Mouse (Mus musculus): ENCODE measurements around the gene Dennd1b.

Gene Dennd1b

DNA sequence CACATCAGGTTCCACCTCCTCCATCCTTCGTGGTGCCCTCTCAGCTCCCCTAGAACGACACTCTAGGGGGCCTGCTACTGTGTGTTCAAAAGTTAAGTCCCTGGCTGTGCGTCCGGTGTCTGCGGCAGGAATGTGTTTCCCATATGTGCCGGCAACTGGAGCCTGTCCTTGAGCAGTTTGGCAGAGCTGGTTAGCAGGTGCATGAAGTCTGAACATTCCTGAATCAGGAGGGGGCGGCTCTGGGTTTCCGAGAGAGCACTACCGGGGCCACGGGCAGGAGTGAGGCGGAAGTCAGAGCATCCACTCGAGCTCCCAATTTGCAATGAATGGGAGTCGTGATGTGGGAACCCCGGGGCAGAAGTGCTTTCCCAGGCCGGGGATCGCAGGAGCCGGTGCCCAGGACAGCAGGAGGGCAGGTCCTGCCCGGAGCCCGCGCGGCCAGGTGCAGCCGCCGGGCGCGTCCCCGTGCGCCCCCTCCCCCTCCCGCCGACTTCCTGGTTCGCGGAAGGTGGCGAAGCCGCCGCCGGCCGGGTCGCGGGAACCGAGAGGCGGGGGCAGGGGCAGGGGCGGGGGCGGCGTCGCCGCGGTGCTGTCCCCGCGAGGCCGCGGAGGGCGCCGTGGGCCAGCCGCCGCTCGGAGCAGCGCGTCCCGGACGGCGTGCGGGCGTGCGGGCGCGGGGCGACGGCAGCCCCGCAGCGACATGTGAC, at the start of gene Dennd1b:
Dennd1b (plus strand) TSS at position 275 of the 707 bp plus-strand sequence.
- peak; percentile 75 for DNase-seq

DNA sequence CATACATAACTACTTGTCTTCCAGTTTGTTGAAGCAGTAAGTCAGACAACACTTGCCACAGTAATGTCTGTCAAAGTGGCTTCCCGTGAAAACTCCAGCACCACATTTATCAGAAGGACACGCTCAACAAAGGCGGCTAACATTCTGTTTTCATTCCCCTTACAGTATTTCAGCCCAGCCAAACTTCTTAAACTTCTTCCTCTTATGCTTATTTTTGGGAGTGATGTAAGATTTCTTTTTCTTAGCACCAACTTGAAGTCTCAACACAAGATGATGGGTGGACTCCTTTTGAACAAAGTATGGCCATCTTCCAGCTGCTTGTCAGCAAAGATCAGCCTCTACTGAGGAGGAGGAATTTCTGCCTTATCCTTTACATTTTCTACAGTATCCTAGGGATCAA, 47.6 kb upstream of the Dennd1b start:
- DNase-seq: no peak

DNA sequence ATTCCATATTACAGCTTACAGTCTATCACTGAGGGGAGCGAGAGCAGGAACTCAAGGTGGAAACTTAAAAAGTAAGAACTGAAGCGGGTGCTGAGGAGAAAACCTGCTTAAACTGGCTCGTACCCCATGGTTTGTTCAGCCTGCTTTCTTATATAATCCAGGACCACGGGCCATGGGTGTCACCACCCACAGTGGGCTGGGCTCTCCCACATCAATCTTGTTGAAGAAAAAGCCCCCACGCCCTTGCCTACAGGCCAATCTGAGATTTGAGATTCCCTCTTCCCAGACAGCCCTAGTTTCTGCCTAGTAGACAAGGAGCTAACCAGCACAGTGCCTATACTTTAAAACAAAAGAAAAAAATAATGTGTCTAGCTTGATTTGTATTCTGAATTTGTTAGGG, 43.6 kb upstream of the Dennd1b start:
- no peak for DNase-seq

DNA sequence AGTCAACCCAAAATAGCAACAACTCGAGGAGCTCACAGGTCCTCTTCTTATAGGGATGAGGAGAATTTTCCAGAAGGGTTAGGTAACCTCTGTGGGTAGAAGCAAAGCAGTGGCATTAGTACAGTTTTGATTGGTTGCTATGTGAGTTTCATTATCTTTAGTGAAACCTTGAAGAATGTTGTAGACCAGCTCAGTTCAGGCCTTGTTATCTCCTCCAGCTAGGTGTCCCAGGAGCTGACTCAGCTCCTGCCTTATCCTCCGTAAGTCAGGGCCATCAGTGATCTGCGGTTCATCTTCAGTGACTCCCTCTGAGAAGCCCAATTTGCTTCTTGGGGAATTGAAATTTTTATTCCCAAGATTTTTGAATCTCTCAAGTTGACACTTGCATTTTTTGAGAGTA, 43.2 kb upstream of the Dennd1b start:
- DNase-seq: no peak

DNA sequence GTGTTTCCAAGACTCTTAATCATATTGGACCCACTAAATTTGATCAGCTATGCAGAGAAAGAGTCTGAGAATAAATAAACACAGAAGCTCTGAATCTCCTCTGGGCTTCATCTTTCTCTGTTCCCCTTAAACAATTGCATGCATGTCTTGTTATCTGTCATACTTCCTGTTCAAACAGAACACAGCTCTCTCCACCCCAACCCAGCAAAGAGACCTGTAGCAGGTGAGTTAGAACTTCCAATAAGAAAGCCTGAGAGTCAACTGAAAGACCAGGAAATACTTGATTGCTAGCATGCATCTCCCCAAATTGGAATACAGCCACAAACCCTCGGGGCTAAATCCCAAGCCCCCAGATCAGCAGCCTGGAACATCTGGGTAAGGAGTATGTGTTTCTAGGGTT, 42.4 kb upstream of the Dennd1b start:
- DNase-seq: no peak

DNA sequence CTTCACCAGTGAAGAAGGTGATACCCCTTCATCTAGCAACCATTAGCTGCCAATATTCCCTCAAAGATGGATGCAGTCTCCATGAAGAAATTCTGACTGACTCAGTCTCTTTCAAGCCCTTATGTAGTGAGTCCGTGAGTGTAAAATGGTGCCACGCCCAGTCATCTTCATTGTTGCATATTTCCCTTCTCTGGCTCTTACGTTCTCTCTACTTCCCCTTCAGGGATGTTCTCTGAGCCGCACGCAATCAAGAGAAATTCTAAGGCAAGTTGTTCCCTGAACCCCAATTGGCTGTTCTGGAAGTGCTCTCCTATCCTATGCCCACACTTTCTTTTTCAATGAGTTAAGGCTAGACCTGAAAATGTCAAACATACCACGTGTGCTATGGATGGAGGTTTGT, 40.3 kb upstream of the Dennd1b start:
- no peak for DNase-seq

DNA sequence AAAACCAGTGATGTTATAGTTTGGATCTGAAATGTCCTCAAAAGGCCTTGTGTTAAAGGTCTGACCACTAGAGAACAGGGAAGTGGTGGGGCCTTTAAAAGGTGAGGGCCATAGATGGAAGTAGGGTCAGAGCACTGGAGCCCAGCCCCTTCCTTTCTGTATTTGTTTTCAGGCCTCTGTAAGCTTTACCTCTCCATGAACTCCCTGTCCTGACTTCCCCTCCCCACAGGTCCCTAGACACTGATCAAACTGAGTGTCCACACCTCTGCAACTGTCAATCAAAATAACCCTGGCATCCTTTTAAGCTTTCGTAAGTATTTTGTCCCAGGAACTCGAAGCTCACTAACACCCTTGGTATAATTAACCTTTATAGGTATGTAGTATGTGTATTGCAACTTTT, 39.0 kb upstream of the Dennd1b start:
- DNase-seq: no peak

DNA sequence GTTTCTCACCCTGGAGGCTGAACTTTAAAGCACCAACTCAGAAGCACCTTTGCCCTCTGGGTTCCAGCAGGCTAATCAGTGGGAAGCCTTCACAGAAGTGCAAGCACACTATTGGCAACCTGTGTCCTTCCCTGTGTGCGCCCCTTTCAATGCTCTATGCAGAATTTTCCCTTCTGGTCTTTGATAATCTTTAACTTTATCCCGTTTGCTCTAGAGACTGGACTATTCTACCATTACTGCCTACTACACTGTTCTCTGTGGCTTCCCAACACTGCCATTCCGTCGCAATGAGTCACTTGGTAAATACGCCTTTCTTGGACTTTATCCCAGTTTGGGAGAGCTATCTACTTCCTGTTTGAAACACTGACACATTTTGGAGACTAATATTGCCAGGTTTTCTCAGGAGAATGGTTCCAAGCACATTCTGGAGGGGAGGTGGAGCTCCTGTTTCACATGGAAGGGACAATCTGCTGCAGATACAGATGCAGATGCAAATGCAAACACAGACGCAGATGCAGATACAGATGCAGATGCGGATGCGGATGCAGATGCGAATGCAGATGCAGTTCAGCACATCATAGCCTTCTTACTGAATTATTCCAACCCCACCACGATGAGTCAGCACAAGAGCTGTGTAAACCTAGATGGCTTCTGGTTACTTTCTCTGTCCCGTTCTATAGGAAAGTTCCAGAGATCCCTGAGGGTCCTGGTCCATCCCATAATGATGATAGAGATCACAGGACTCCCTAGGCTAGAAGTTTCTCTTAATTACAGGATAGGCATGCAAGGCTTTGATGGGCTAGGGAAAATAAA, 34.4 kb upstream of the Dennd1b start:
- no peak for DNase-seq

DNA sequence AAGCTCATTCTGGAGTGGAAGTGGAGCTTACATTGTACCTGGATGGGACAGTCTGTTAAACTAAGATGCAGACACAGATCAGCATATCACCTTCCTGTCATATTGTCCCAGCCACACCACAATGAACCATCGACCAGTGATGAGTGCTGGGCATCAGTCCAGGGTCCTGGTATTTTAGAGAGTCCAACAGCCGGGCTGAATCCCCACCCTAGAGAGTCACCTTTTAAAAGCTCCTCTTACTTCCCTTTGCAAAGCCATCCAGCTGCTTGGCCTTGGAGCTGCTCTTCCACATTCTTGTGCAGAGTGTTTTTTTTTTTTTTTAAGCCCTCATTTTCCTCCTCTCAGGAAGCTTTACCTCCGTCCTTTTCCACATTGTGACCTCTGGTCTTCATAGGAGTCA, 33.2 kb upstream of the Dennd1b start:
- DNase-seq: no peak

DNA sequence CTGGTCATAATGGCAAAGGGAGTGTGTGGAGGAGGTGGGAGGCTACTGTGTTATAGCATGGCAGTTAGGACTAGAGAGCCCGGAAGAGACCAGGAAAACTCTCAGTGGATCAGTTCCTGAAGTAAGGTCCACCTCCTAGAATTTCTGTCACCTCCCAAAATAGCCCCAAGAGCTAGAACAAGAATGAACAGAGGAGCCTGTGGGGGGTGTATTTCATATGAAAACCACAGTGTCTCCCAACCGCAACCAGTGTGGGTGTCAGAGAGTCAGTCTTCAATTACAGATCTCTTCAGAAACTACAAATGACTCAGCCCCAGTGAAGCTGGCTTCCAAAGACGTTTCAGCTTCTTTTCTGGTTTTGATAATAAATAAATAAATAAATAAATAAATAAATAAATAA, 32.4 kb upstream of the Dennd1b start:
- DNase-seq: no peak

DNA sequence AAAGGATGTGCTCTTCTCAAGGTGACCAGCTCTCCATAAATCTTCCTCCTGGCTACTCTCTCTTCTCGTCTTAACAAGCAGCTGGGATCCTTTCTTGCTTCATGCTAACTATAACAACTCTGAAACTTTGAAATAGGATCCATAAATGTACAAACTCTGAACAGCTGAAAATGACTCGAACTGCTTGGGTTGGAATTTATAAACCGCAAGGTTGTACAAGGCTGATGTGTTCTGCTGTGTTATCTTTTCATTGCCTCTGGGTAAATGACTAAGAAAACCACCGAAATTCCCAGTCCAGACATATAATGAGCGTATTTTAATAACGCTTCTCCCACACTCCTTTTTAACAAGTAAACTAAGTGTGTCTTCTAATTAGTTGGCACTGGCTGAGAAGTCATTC, 27.1 kb upstream of the Dennd1b start:
- DNase-seq: no peak

DNA sequence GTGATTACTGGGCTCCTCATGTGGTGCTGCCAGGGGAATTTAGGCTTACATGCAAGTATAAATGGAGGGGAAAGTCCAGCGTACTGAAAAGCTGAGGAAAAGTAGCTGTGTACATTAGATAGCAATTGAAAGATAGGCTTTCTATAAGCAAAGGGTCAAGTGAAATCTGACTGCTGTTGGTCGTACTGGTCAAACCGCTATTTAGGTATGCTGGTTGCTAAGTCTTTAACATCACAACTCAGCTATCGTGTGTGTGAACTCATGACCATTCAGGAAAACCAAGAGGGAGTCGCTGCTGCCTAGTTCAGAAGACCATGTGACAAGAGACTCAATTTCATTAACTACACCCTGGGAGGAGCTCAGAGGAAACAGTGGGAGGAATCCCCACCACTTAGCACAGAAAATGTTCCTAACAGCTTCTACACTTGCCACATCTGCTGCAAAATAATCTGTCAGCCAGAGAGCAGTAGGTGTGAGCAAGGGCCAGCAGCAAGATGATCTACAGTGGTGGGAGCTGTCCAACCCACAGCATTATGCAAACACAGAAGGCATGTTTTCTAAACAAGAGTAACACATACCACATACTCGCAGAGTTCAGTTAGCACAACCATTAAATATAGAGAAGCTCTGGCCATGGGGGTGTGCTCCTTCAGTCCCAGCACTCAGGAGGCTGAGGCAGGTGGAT, 25.4 kb upstream of the Dennd1b start:
- no peak for DNase-seq

DNA sequence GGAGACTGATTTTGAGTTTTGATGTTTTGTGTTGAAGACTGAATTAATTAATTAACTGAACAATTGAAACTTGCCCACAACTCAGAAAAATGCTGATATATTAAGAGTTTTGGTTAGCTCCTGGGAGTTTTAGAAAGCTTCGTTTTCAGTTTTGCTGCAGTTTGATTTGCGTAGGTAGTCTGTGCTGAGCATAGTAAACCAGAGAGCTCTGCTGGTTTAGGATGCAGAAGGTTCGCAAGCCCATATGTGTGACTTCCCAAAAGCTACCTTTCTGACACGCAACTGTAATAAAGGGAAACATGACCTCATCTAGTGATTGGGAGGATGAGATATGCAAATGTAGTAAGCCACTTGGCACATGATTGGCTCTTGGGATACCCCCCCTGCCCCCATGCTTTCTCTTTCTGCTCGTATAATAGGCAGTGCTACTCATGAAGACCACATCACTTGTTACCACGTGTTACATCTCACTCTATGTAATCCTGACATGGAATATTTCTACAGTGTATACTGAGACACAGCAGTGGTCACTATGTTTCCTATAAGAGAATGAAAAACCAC, 23.6 kb upstream of the Dennd1b start:
- DNase-seq: no peak

DNA sequence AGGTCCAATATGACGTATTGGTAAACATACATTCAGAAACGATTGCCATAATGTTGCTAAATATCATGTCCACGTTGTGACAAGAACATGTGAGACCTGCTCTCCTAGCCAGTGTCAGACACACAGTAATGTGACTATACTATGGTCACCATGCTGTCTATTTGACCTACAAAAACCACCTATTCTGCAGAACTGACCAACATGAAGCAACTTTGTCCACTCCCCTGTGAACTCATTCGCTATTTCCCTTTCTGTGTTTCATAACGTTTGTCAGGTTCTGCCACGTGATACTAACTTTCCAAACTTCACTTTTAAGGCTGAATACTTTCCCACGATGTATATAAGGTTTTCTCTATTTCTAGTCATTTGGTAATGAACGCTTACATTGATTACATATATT, 22.8 kb upstream of the Dennd1b start:
- DNase-seq: no peak

DNA sequence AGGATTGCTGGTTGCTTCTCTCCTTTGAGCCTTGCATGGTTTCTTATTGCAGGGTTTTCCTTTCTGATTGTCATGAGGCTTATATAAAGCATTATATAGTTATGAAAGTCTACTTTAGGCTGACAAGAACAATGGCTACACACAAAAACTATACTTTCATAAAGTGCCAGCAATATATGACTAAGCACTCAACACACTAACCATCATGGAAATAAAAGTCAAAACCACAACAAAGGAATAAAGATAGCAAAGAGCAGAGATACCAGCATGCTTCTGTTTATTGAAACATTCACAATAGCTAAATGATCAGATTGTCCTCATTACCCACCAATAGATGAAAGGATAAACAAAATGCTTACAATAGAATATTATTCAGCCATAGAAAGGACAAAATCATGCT, 11.1 kb upstream of the Dennd1b start:
- DNase-seq: no peak

DNA sequence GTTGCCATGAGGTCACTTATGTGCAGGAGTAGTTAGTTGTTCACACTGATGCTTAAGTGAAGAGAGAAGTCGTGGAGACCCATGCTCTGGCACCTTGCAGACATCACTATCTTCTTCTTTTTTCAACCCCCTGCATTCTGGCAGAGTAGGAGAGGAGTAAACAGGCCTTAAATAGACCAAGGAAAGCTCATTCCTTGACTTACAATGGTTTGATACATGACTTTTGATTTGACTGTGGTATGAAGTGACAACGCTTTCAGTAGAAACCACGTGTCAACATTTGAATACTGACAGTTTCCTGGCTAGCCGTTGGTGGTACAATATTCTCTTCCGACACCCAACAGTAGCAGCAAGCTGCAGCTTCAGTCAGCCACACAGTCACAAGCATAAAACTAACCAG, 8.3 kb upstream of the Dennd1b start:
- DNase-seq: no peak

DNA sequence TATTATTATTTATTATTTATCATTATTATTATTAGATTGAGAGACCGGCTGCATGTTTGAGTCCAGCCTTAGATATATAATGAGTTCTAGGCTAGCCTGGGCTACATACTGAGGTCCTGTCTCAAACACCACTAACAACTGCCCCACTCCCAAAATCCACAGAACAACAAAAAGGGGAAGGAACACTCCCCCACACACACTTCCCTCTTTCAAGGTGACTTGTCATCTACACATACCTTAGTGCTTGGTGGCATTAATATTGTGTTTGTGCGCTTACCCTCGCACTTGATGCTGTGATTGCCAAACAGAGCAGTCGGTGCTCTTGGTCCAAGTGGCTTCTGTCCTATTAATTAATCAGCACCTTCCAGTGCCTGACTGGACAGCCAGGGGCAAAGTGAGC, 7.8 kb upstream of the Dennd1b start:
- no peak for DNase-seq

DNA sequence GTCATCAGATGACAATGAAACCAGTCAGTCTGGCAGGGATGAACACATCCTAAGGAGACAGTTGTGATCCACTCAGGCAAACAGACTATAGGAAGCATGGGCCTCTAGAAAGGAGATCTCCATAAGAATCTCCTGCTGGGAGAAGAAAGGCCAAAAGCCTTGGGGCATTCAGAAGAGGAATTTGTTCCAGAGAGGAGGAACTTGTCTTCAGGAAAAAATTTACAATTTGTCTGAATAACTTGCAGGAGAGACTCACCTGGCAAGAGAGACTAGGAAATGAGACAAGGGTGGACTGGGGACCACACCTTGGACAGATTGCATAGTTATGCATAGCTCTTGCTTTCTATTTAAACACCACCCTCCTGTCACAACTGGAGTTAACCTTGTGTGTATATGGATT, 6.7 kb upstream of the Dennd1b start:
- no peak for DNase-seq

DNA sequence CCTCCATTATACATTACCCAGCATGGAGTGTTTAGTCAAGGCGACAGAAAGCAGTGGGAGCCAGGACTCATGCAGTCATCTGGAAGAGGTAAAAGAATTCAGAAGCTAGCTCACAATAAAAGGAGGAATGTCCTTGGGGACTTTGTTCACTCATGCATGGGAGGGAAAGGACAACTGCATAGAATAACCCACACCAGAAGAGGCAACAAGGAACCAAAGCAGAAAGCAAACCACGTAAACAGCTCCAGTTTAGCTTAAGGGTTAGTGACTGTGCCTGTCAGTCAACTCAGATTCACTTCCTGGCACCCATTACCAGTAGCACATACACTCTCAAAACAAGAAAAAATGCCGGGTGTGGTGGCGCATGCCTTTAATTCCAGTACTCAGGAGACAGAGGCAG, 6.1 kb upstream of the Dennd1b start:
- no peak for DNase-seq

DNA sequence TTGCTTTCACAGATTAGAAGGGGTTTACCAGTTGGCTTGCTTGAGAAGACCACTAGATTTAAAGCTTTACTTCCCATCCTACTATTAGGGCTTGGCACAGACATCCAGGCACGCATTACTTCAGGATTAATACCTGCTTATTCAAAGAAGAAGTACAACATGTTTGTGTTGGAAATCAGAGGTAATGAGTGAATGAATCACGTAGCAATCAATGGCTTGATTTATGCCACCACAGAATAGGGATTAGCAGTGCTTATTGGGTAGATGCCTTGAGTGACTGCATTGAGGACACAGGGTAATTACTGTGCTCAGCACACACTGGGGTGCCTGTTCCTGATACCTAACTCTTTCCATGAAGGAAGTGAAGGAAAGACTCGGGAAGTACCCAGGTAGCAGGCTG, 4.4 kb upstream of the Dennd1b start:
- DNase-seq: no peak

DNA sequence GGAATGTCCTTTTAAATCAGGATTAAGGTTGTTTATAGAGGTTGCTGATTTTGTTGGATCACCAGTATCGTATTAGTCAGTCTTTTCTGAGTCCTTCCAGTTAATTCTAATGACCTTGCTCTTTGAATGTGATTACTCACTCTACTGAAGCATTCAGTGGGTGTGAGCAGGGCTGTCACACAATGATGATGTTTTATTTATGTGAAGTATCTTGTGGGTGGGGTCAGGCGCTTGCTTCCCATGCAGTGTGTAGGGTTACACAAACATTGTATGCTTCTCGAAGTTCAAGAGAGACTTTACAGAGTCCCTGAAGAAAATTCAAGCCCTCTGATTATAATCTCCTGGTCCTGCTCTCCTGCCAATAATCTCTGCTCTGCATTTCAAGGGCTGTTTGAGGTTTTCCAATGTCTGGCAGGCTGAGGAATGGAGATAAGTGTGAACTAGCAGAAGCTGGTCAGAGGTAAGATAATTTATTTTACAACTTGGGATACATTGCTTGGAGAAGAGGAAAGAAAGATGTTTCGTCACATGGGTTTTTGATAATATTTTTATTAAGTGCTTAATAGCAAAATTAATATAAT, 3.2 kb upstream of the Dennd1b start:
- no peak for DNase-seq

DNA sequence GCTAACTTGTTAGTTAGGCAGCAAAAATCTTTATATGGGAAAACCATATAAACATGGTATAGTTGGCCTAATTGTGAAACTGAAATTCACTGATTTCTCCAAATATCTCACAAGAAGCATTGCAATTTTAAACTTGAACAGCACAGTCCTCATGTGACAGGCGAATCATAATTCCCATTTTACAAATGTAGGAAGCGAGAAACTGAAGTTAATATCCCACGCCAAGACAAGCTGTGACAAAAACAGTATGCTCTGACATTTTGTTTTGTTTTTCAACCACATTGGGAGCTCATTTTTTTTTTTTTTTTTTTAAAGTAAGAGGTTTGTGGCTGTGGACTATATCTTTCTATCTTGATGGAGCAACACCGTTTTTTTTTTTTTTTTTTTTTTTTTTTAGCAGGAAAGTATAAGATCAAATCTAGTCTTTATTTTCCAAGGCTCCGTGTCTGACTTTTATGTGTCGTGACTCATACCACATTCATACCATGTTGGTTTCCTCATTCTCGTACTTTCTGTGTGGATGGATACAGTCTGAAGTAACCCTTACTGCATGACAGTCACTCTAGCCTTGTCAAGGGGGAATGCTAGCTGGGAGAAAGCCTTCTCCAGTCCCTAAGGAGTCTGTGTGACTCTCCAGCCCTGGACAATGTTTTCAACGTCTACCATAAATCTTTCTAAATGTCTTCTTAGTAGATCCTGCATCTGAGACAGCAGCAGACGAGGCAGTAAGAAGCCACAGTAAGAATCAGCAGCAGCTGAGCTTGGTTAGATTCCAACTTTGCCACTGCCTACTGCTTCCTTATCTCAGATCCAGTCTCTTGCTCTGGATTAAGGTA, 751 bp upstream of the Dennd1b start:
- no peak for DNase-seq

Data from embryo, embryonic 11 days (tissue).